Mouse (Mus musculus) monocyte, adult 5-6 weeks (primary cell): ENCODE results near the gene Uvrag. TPM values are rescaled to one million over a fixed set of nuclear protein-coding genes. Genes with fewer than 3 reads are reported as not detected.

ENCODE experiments used
- ATAC-seq: fragments of 153-309, 156-312 bp; replicated peaks from 2 replicates; pipeline ENCODE4 v1.8.0; 2017; ENCODE audit warnings: mild to moderate bottlenecking; ENCODE audit not compliant: low TSS enrichment, insufficient number of reproducible peaks, severe bottlenecking, poor library complexity, low FRiP score
- total RNA-seq: library from RNA; stranded (forward); fragments of 200-1000, 200-491, 200-594 nt; gene quantifications from 3 replicates; pipeline ENCODE4 v1.2.3, GENCODE M21; 2017

Gene Uvrag
- total RNA-seq, 1 experiment from 2014 or later: 92.1 TPM

DNA sequence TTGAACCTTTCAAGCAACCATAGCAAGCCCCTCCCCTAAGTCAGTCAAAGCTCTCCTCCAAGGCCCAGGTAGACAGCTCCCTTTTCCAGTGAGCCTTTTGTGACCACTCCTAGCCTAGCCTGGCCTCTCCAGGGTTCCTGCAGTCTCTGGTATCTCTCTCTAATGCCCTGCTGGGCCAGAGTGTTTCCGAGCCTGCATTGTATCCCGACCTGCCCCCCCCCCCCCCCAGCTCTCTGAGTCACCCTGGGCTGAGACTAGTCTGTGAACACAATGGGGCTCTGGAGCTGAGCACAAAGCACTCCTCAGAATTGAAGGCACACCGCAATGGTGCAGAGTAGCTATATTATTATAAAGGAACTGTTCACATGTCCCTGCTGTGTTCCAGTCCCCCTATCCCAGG, 284.8 kb downstream of the Uvrag start:
- ATAC-seq: no peak

DNA sequence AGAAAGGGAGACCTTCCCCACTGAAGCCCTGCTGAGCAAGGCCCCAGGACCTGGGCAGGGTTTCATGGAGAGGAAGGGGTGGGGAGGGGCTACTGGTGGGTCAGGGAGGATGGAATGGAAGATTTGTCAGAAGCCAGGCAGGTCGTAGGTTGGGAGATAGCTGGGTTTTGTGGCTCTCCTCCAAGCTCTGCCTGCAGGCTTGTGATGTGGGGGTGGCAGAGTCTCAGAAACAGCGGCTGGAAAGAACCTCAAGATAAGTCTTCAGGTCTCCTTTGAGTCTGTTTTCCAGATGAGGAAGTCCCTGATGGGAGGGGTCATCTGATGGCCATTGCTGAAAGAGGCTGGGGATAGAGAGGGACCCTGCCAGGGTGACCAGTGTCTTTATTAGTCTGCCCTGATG, 285.6 kb downstream of the Uvrag start:
- no peak for ATAC-seq

DNA sequence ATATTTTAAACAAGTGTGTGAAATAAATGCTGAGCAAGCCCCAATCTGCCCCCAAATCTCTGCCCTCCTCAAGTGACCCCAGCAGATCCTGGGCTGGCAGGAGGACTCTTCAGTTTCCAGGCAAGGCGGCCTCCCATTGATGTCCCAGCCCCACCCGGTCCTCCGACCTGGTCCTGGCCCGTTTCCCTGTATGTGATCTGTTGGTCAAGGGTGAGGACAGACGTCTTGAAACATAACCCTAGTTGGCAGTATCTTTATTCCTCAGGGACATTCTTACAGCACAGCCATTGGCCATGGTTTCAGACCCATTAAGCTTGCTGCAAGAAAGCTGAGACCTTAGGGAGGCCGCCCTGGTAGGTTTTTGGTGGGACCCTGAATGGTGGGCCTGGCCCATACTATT, 287.1 kb downstream of the Uvrag start:
- no peak for ATAC-seq

DNA sequence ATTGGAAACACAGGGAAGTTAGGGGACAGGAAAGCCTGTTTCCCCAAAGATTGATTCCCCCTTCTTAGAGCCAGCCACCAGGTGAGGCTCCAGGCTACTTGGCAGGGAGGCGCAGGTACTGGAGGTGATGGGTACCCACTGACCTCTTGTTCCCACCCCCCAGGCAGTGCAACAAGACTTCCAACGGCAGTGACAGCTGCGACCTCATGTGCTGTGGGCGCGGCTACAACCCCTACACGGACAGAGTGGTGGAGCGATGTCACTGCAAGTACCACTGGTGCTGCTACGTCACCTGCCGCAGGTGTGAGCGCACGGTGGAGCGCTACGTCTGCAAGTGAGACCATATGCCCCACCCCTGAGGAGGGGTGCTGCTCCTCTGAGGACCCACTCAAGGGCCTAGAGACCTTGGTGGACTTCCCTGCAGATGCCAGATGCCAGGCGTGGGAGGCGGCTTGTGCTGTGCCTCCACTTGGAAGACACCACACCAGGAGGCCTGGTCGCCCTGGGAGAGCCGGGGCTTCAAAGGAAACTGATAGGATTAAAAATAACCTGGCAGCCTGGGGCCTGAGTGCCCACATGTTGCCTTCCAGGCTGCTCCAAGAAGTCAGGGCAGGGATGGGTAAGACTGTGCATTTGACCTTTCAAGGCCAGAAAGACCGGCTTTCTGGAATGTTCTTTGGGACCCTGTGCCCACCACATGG, 287.8 kb downstream of the Uvrag start:
- no peak for ATAC-seq

DNA sequence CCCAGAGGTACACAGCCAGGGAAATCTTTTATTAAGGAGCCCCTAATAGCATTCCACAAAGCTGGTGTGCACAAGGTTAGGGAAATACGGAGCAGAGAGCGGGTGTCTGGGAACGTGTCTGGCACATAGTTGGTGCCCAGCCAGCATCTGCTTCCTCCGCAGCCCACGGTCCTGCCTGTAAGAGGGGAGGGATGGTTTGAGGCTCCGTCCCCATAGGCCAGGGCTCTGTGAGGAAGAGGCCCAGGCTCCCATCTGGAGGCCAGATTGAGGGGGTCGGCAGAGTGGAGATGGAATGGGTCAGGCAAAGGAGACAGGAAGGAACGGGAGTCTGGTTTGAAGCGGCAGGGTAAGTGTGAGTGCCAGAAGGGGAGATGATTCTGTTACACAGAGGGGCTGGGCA, 289.7 kb downstream of the Uvrag start:
- no peak for ATAC-seq

DNA sequence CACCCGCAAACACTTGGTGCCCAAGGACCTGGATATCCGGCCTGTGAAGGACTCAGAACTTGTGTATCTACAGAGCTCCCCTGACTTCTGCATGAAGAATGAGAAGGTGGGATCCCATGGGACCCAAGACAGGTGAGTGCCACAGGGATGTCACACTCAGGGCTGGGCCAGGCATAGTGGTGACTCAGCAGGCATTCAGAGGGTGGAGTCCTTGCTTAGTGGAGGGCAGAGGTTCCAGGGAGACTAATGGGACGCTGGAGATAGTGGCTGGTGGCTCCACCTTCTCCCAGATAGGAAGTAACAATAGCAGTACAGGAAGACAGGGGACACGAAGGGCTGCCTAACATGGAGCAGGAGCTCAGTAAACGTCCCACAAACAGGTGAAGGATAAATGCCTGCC, 290.6 kb downstream of the Uvrag start:
- ATAC-seq: no peak

DNA sequence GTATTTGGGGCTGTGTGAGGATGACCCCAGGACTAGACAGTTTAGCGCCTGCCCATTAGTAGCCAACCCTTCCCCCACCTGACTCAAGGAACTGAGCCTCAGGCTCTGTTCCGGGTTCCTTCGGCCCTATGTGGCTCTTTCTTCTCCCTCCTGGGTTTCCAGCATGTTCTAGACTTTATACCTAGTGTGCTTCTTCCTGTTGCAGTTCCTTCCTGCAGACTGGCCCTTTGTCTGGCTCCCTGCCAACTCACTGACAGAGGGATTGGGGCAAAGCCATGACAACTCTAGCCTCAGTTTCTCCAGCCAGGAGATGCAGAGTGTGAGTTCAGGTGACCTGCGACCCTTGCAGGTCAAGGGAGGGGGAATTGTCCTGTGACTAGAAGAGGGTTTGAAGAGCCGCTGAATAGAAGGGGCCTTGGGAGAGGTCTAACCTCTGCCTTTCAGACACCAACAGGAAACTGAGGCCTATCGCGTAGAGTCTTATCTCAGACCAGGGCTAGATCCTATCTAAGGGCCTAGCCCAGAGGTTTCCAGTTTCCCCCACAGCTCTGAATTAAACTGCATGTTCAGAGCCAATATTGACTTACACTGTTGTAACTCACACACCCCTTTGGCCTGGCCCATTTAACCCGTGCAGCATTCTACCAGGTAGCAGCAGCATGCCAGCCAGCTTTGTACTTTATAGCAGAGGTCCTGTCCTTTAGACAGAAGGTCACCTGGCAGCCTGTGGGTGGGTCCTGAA, 291.9 kb downstream of the Uvrag start:
- no peak for ATAC-seq

DNA sequence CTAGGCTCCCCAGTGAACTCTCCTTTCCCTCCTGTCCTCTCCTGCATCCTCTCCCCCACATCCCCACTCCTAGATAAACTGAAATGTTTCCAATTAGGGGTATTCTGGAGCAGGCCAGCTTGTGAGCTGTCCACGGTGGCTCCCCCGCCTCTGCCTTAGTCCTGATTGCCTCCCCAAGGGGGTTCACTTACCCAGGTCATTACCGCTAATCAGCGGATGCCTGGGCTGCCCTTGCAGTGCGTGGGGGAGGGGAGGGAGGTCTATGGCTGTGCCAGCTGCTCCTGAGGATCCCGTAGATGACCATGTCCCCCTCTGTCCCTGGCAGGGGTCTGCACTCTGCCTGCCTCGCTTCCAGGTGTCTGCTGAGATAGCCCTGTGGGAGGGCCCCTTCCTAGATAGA, 297.3 kb downstream of the Uvrag start:
- ATAC-seq: no peak

DNA sequence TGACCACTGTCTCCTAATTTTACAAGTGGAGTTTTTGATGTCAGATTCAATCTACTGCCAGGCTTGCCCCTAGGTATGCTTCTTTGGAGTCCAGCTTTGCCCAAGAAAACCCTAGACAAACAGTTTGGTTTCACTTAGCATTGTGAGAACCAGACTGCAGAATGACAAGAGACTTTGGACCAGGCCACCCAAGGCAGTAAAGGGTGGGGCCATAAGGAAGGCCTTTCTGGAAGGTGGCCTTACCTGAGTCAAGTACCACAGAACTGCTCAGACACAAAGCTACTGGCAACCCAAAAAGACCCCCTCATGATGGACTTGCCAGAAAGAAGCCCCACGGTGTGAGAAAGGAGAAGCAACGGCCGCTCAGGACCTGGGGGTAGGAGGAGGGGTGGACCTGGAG, 297.9 kb downstream of the Uvrag start:
- no peak for ATAC-seq

DNA sequence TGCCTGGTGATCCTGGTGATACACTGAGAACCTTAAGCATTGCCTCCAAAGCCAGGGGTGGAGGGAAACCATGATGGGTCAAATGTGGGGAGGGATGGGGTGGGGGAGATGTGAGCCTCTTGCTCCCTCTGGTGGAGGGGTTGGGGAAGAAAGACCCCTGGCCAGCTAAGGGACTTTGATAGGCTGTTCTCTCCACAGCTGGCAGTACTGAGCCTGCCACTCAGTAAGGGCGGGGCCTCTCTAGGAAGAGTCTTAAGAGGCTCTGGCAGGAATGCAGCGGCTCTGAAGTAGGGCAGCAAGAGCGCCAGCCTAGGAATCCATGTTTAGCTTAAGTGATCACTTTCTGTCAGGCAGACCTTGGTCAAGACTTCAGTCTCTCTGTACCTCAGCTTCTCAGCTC, 299.1 kb downstream of the Uvrag start:
- ATAC-seq: no peak

DNA sequence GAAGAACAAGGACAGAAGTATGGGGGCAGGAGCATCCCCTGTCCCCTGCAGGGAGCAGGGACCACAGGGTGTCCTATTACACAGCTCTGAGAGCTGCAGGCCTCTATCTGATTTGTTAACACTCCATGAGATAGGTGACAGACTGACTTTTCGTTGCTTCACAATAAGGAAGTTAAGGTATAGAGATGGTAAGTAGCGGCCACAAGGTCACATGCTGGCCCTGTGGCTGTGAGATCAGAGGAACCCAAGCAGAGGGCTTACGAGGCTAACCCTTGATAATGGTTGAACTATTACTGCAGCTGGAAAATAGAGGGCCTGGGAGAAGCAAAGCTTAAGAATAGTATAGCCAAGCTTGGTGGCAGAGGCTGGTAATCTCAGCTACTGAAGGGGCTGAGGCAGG, 300.2 kb downstream of the Uvrag start:
- no peak for ATAC-seq

DNA sequence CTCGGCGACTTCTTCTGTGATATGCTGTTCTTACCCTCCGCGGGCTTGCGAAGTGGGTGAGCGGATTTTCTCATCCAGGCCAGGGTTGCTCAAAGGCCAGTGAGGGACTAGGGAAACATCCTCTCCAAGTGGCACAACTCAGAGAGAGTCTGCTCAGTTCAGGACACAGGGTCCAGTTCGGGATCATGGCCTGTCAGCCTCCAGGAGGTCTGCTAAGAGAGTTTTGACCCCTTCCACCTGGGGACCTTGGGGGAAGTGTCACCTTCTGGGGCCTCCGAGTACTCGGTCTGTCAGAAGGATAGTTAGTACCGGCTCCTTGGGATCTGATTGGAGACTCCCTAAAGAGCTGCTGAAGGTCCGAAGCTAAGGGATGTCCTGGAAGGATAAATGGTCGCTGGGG, 301.6 kb downstream of the Uvrag start:
- ATAC-seq: no peak

DNA sequence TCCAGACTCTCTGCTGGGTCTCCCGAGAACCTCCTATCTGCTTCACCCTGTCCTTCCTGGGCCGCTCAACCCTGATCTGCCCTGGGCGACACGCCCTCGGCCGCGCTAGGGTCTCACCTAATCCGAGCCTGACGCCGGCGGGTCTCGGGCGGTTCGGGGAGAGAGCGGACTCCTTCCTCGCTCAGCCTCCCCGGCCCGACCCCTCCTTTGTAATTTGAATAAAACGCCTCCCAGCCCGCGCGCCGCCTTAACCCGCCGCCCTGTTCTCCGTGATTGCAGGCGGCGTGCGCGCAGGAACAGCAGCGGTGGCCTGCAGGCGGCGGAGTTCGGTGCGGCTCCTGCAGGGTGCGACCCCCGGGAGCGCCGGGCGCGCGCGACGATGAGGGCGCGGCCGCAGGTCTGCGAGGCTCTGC, 302.2 kb downstream of the Uvrag start:
- ATAC-seq: no peak

DNA sequence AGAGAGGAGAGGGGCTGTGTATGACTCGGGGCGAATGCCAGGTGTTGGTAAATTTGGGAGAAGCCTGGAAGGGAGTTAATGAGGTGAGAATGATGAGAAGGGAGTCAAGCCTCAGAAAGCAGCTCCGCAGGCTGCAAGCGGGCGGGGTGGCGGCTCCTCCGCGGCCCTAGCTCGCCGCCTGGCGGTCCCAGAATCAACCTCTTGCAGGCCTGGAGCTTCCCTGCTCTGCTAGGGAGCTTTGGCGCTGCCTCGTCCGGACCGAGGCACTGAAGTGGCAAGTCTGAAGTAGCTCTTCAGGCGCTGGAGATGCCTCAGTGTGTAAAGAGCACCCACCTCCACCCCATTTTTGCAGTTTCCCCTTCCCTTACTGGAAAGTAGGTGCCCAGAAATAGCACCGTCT, 303.0 kb downstream of the Uvrag start:
- ATAC-seq: no peak

DNA sequence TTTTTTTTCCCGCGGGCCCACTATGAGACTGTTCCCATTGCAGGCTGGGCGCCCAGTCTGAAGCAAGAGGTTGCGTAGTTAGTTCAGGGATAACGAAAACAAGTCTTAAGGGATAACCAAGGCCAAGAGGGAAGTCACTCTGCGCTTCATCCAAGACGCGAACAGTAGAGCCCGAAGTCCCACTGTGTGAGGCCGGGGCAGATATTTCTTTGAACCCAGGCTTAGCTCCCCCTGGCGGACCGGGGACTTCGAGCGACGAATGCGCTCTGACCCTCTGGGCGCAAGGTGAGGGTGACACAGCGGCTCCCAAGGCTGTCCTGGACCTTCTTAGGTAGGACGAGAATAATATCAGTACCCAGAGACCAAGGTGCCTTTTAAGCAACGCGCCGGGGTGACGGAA, 304.3 kb downstream of the Uvrag start:
- 0 out of 2 replicates have a peak, but pooled peaks have one; percentile 27 for ATAC-seq

DNA sequence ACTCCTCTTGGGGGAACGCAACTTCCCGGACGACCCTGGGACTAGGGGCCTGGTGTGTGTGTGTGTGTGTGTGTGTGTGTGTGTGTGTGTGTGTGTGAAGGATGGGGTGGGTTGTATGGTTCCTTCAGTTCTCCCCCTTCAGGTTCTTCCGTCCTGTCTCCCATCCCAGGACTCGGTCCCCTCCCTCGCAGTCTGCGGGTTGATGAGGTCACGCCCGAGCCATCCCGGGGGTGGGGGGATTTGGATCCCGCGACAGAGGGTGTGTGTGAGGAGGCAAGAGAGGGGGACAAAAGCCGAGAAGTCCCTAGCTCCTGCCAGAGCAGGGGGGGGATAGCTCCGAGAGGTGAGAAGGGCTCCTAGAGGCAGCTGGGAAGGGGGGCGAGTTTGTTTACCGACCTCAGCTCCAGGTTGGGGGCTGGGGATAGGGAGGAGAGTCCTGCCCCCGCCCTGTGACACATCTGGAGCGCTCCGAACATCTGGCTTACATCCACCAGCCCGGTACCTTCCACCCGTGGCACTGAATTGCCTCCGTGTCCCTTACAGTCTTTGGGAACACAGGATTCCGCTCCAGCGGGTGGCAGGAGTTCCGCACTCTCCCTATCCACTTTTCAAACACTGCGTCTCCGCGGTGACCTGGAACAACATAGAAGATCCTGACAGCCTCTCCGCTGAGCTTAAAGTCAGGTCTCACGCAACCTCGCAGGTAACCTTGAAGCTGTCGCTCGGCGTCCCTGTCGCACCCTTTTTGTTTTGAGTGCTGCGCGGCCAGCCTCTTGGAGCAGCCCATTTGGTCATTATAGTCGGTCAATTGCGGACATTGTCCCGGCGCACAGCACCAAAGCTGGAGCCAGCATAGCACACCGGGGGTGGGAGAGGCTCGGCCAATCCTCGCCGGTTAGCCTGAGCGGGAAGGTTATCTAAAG, 305.2 kb downstream of the Uvrag start:
- no peak for ATAC-seq
